Mouse (Mus musculus): ENCODE measurements around the gene Olfr401. TPM values are rescaled to one million over a fixed set of nuclear protein-coding genes. Genes with fewer than 3 reads are reported as not detected.
"Not testable (repeated sequence)": the region's sequence is repeated elsewhere in the genome, so short reads cannot be mapped to it uniquely, and the experiment has no call there.

Olfr401 gene
- not detected in 2 replicates for polyA plus RNA-seq (2015; fragmentation: Nextera tagmentation; extraction: Ambion mirVana)

DNA sequence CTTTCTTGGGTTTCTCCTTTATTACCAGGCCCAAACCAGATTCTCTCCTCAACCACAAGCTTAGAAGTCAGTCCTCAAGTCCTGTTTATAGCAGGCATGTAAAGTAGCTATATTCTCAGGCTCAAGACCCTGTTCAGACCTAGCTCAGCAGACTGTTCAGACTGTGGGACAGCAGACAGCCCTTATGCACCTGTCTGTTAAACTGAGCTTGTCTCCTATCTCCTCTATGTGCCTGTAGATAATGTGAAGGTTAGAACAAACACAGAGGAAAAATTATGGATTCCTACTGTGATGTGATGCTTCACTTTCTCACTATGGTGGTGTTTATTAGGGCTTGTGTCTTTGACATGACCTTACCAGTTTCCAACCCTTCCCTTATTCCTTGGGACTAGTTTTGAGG, at the start of gene Olfr401:
Gene Olfr401, plus strand, starts transcription at position 301 of the 400 bp plus-strand sequence.
- ATAC-seq (ENCODE audit: low FRiP score, low TSS enrichment): no peak
- no peaks in the 10 kb centered on the region for H3K27me3 ChIP-seq (ENCODE audit: control insufficient read depth, insufficient read depth, low read length)
- TF ChIP-seq EP300 (optimal IDR thresholded peaks at IDR 0.05): no peak
- TF ChIP-seq CTCF (IDR thresholded peaks at IDR 0.05; ENCODE audit: low read depth): no peak

DNA sequence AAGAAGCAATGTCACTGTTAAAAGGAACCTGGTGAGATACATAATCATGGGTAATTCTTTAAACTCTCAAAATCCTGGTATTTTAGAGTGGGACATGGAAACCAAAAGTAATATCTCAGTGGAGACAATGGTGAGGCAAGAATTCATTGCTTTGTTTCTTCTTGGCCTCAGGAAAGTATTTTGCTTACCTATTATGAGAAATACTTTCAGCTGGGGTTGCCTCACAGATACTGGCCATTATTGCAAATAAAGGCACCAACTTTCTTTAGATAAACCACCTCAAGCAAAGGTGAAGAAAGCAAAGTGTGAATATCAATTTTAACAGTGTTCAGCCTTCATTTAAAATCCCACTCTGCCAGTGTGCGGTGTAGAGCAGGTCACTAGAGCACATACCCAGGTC, 43.9 kb upstream of the Olfr401 start, which contains the start of gene Zfp616:
Gene Zfp616, plus strand, starts transcription at position 301 of the 400 bp plus-strand sequence.
- H3K27ac ChIP-seq (replicated peaks): no peak within 1 kb of the TSS
- H3K27me3 ChIP-seq (ENCODE audit: control insufficient read depth, insufficient read depth, low read length): no peaks in the 10 kb centered on the region
- no peak within 1 kb of the TSS for H3K9ac ChIP-seq (ENCODE audit: low read length)
- no peak for TF ChIP-seq EP300 (optimal IDR thresholded peaks at IDR 0.05)
- TF ChIP-seq CTCF (IDR thresholded peaks at IDR 0.05; ENCODE audit: low read depth): no peak
- no peak within 1 kb of the TSS for H3K4me3 ChIP-seq (ENCODE audit: low read depth, low read length)
- H3K9me3 ChIP-seq (ENCODE audit: control insufficient read depth, low read length): no peaks in the 10 kb centered on the region
- ATAC-seq (ENCODE audit: low FRiP score, low TSS enrichment) (no peak), DNase-seq (ENCODE audit: low spot score) (no peak)
- H3K36me3 ChIP-seq (ENCODE audit: control insufficient read depth, insufficient read depth, low read length): no peaks in the 10 kb centered on the region
- 97% methylated on average over 1 of the region's 1 CpGs for WGBS
- no peaks in the 10 kb centered on the region for H3K4me1 ChIP-seq (replicated peaks; ENCODE audit: control insufficient read depth, insufficient read depth)
- H3K4me2 ChIP-seq (replicated peaks; ENCODE audit: low read depth): no peak within 1 kb of the TSS

More for the DNA sequence above, at the start of gene Olfr401:
- no peaks in the 10 kb centered on the region for H3K9me3 ChIP-seq (ENCODE audit: control insufficient read depth, low read length)
- no peaks in the 10 kb centered on the region for H3K36me3 ChIP-seq (ENCODE audit: control insufficient read depth, insufficient read depth, low read length)
- no peak within 1 kb of the TSS for H3K9ac ChIP-seq (ENCODE audit: low read length)
- H3K4me1 ChIP-seq (replicated peaks; ENCODE audit: control insufficient read depth, insufficient read depth): no peaks in the 10 kb centered on the region
- H3K4me3 ChIP-seq (ENCODE audit: low read depth, low read length): no peak within 1 kb of the TSS
- no peak for DNase-seq (ENCODE audit: low spot score)
- no peak within 1 kb of the TSS for H3K27ac ChIP-seq (replicated peaks)
- no peak within 1 kb of the TSS for H3K4me2 ChIP-seq (replicated peaks; ENCODE audit: low read depth)

DNA sequence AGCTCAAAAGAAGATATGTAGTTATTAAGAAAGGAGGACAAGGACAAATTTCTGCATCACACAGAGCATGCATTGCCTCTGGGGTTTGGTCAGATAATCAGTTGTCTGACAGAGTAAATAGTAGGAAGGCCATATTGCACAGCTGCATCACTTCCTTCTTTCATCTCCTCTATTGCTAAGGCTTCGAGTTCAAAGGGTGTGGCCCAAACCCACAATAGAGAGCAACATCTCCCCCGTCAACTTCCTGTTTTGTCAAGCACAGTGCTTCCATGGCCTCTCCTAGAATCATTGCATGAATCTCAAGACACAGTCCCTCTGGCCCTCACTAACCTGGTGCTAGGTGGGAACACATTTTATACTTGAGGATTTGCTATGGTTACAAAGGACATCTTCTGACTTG, 12.8 kb upstream of the Olfr401 start:
- no peaks in the 10 kb centered on the region for H3K4me1 ChIP-seq (replicated peaks; ENCODE audit: control insufficient read depth, insufficient read depth)
- TF ChIP-seq CTCF (IDR thresholded peaks at IDR 0.05; ENCODE audit: low read depth): no peak
- TF ChIP-seq EP300 (optimal IDR thresholded peaks at IDR 0.05): no peak
- no peak overlapping the region for H3K27ac ChIP-seq (replicated peaks)
- H3K36me3 ChIP-seq (ENCODE audit: control insufficient read depth, insufficient read depth, low read length): no peaks in the 10 kb centered on the region
- ATAC-seq (ENCODE audit: low FRiP score, low TSS enrichment) (no peak), DNase-seq (ENCODE audit: low spot score) (no peak)
- H3K9ac ChIP-seq (ENCODE audit: low read length): no peak overlapping the region
- no peak overlapping the region for H3K4me3 ChIP-seq (ENCODE audit: low read depth, low read length)
- H3K4me2 ChIP-seq (replicated peaks; ENCODE audit: low read depth): no peak overlapping the region
- WGBS: 54% methylated on average over 2 of the region's 2 CpGs
- no peaks in the 10 kb centered on the region for H3K9me3 ChIP-seq (ENCODE audit: control insufficient read depth, low read length)
- H3K27me3 ChIP-seq (ENCODE audit: control insufficient read depth, insufficient read depth, low read length): no peaks in the 10 kb centered on the region

DNA sequence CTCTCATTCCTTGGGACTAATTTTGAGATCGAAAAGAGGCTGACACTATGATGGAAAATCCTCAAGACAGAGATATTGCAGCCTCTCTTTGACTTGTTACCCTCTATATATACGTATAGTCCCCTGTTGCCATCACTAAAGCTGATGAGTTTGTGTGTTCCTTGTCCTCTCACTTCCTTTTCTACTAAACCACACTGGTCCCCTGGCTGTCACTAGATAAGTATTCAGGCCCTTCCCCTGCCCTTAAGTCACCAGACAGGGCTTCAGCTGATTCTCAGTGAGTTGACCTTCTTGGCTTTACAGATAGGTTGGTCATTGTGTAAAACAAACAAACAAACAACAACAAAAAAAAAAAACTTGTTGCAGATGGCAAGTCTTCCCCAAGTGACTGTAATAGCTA, 12.0 kb upstream of the Olfr401 start:
- TF ChIP-seq EP300 (optimal IDR thresholded peaks at IDR 0.05) (no peak), CTCF (IDR thresholded peaks at IDR 0.05; ENCODE audit: low read depth) (no peak)
- ATAC-seq (ENCODE audit: low FRiP score, low TSS enrichment): no peak

DNA sequence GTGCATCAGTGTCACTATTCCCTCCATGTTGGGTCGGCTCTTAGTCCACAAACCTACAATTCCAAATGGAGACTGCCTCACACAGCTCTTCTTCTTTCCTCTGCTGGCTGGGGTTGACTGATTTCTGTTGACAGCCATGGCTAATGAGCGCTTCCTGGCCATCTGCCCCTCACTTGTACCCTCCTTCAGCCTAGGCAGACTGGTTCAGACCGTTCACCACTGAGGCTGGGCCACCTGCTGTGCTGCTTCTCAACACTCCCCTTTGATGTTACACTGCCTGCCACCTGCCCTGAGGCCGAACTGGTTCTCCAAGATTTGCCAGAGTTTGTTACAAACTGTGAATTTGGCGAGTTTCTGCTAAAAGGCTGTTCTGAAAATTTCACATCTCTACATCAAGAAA, 8.4 kb upstream of the Olfr401 start:
- Histone ChIP-seq H3K27ac (replicated peaks) (no peak overlapping the region), H3K27me3 (ENCODE audit: control insufficient read depth, insufficient read depth, low read length) (no peaks in the 10 kb centered on the region), H3K9ac (ENCODE audit: low read length) (no peak overlapping the region), H3K4me1 (replicated peaks; ENCODE audit: control insufficient read depth, insufficient read depth) (no peaks in the 10 kb centered on the region), H3K36me3 (ENCODE audit: control insufficient read depth, insufficient read depth, low read length) (no peaks in the 10 kb centered on the region), H3K9me3 (ENCODE audit: control insufficient read depth, low read length) (no peaks in the 10 kb centered on the region), H3K4me3 (ENCODE audit: low read depth, low read length) (no peak overlapping the region), H3K4me2 (replicated peaks; ENCODE audit: low read depth) (no peak overlapping the region)
- DNase-seq (ENCODE audit: low spot score): no peak
- WGBS: 25% methylated on average over 5 of the region's 5 CpGs
- TF ChIP-seq CTCF (IDR thresholded peaks at IDR 0.05; ENCODE audit: low read depth) (no peak), EP300 (optimal IDR thresholded peaks at IDR 0.05) (no peak)
- no peak for ATAC-seq (ENCODE audit: low FRiP score, low TSS enrichment)

More for the DNA sequence above, 12.0 kb upstream of the Olfr401 start:
- H3K4me2 ChIP-seq (replicated peaks; ENCODE audit: low read depth): no peak overlapping the region
- H3K9me3 ChIP-seq (ENCODE audit: control insufficient read depth, low read length): no peaks in the 10 kb centered on the region
- no peaks in the 10 kb centered on the region for H3K36me3 ChIP-seq (ENCODE audit: control insufficient read depth, insufficient read depth, low read length)
- no peaks in the 10 kb centered on the region for H3K27me3 ChIP-seq (ENCODE audit: control insufficient read depth, insufficient read depth, low read length)
- no peak overlapping the region for H3K4me3 ChIP-seq (ENCODE audit: low read depth, low read length)
- no peak overlapping the region for H3K9ac ChIP-seq (ENCODE audit: low read length)
- no peak for DNase-seq (ENCODE audit: low spot score)
- no peak overlapping the region for H3K27ac ChIP-seq (replicated peaks)
- 48% methylated on average over 2 of the region's 2 CpGs for WGBS
- no peaks in the 10 kb centered on the region for H3K4me1 ChIP-seq (replicated peaks; ENCODE audit: control insufficient read depth, insufficient read depth)

DNA sequence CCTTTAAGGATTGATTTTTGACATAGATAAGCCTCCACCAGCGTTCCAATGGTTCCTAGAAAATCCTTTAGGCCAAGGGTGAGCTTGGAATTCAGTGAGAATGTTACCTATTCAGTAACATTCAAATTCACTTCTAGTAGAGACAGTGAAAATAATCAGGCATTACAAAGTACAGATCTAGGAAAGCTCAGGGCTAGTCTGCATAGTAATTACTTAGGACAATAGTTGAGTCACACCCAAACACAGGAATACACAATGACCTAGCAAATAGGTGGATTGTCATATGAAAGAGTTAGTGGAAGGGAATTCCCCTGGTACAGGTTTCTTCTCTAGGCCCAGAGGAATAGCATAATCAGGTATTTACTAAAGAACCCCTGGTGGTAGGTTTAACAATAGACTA, 26.5 kb downstream of the Olfr401 start:
- not testable (repeated sequence) for ATAC-seq (ENCODE audit: low FRiP score, low TSS enrichment); H3K9me3 ChIP-seq (ENCODE audit: control insufficient read depth, low read length); DNase-seq (ENCODE audit: low spot score); H3K4me3 ChIP-seq (ENCODE audit: low read depth, low read length); H3K27ac ChIP-seq (replicated peaks); H3K4me2 ChIP-seq (replicated peaks; ENCODE audit: low read depth); H3K27me3 ChIP-seq (ENCODE audit: control insufficient read depth, insufficient read depth, low read length); H3K9ac ChIP-seq (ENCODE audit: low read length); H3K4me1 ChIP-seq (replicated peaks; ENCODE audit: control insufficient read depth, insufficient read depth); H3K36me3 ChIP-seq (ENCODE audit: control insufficient read depth, insufficient read depth, low read length)
- WGBS: 39% methylated on average over 1 of the region's 1 CpGs
